Mouse (Mus musculus): ENCODE measurements at regions not wholly inside any gene's neighbourhood (a gene's known extent, or its start where the extent isn't known, plus 50 kb on each side); places are given as distances from the start of the nearest gene placed in this dataset.

- H3K4me1 ChIP-seq (ENCODE audit: control insufficient read depth, insufficient read depth, low read length): no peaks in the 10 kb centered on the region
- H3K9ac ChIP-seq (replicated peaks; ENCODE audit: low read length): no peak overlapping the region
- DNase-seq (ENCODE audit: low spot score) (no peak), ATAC-seq (replicated peaks; ENCODE audit: insufficient number of reproducible peaks, low FRiP score, low TSS enrichment, low read depth) (no peak)
- H3K36me3 ChIP-seq (replicated peaks; ENCODE audit: control insufficient read depth, insufficient read depth, low read depth, low read length): no peaks in the 10 kb centered on the region
- H3K27me3 ChIP-seq (ENCODE audit: control insufficient read depth, insufficient read depth, low read length): no peaks in the 10 kb centered on the region
- no peak overlapping the region for H3K4me3 ChIP-seq (ENCODE audit: low read depth, low read length)
- WGBS: 91% methylated on average over 5 of the region's 5 CpGs
- H3K9me3 ChIP-seq (replicated peaks; ENCODE audit: control insufficient read depth, low read length): no peaks in the 10 kb centered on the region
- H3K27ac ChIP-seq (replicated peaks; ENCODE audit: low read depth, low read length): no peak overlapping the region
- H3K4me2 ChIP-seq (ENCODE audit: low read depth, low read length): no peak overlapping the region
Measured at GRCm38 (mm10) chr15:7708836-7709235, 101.8 kb upstream of the Gdnf start.

GRCm38 (mm10) chr15:7714641-7715040 lies 96.0 kb upstream of the Gdnf start:
- H3K4me3 ChIP-seq (ENCODE audit: low read depth, low read length): no peak overlapping the region
- no peaks in the 10 kb centered on the region for H3K36me3 ChIP-seq (replicated peaks; ENCODE audit: control insufficient read depth, insufficient read depth, low read depth, low read length)
- no peak overlapping the region for H3K9ac ChIP-seq (replicated peaks; ENCODE audit: low read length)
- H3K27me3 ChIP-seq (ENCODE audit: control insufficient read depth, insufficient read depth, low read length): no peaks in the 10 kb centered on the region
- ATAC-seq (replicated peaks; ENCODE audit: insufficient number of reproducible peaks, low FRiP score, low TSS enrichment, low read depth) (no peak), DNase-seq (ENCODE audit: low spot score) (no peak)
- H3K9me3 ChIP-seq (replicated peaks; ENCODE audit: control insufficient read depth, low read length): no peaks in the 10 kb centered on the region
- no peak overlapping the region for H3K4me2 ChIP-seq (ENCODE audit: low read depth, low read length)
- WGBS: 86% methylated on average over 1 of the region's 1 CpGs
- H3K4me1 ChIP-seq (ENCODE audit: control insufficient read depth, insufficient read depth, low read length): no peaks in the 10 kb centered on the region
- no peak overlapping the region for H3K27ac ChIP-seq (replicated peaks; ENCODE audit: low read depth, low read length)

GRCm38 (mm10) chr15:7716188-7716587 lies 94.5 kb upstream of the Gdnf start:
- ATAC-seq (replicated peaks; ENCODE audit: insufficient number of reproducible peaks, low FRiP score, low TSS enrichment, low read depth) (no peak), DNase-seq (ENCODE audit: low spot score) (no peak)
- H3K4me3 ChIP-seq (ENCODE audit: low read depth, low read length): no peak overlapping the region
- no peaks in the 10 kb centered on the region for H3K36me3 ChIP-seq (replicated peaks; ENCODE audit: control insufficient read depth, insufficient read depth, low read depth, low read length)
- no peaks in the 10 kb centered on the region for H3K4me1 ChIP-seq (ENCODE audit: control insufficient read depth, insufficient read depth, low read length)
- no peaks in the 10 kb centered on the region for H3K27me3 ChIP-seq (ENCODE audit: control insufficient read depth, insufficient read depth, low read length)
- no peak overlapping the region for H3K9ac ChIP-seq (replicated peaks; ENCODE audit: low read length)
- 81% methylated on average over 1 of the region's 1 CpGs for WGBS
- no peaks in the 10 kb centered on the region for H3K9me3 ChIP-seq (replicated peaks; ENCODE audit: control insufficient read depth, low read length)
- no peak overlapping the region for H3K4me2 ChIP-seq (ENCODE audit: low read depth, low read length)
- H3K27ac ChIP-seq (replicated peaks; ENCODE audit: low read depth, low read length): no peak overlapping the region

GRCm38 (mm10) chr15:7723202-7723721 lies 87.4 kb upstream of the Gdnf start:
- Histone ChIP-seq H3K9ac (replicated peaks; ENCODE audit: low read length) (no peak overlapping the region), H3K27me3 (ENCODE audit: control insufficient read depth, insufficient read depth, low read length) (no peaks in the 10 kb centered on the region), H3K27ac (replicated peaks; ENCODE audit: low read depth, low read length) (no peak overlapping the region), H3K36me3 (replicated peaks; ENCODE audit: control insufficient read depth, insufficient read depth, low read depth, low read length) (no peaks in the 10 kb centered on the region), H3K9me3 (replicated peaks; ENCODE audit: control insufficient read depth, low read length) (no peaks in the 10 kb centered on the region), H3K4me2 (ENCODE audit: low read depth, low read length) (no peak overlapping the region), H3K4me3 (ENCODE audit: low read depth, low read length) (no peak overlapping the region), H3K4me1 (ENCODE audit: control insufficient read depth, insufficient read depth, low read length) (no peaks in the 10 kb centered on the region)
- DNase-seq (ENCODE audit: low spot score) (peak; percentile 81), ATAC-seq (replicated peaks; ENCODE audit: insufficient number of reproducible peaks, low FRiP score, low TSS enrichment, low read depth) (0 out of 2 replicates have a peak, but pooled peaks have one; percentile 59)
- 24% methylated on average over 5 of the region's 5 CpGs for WGBS

- ATAC-seq (replicated peaks; ENCODE audit: insufficient number of reproducible peaks, low FRiP score, low TSS enrichment, low read depth) (0 out of 2 replicates have a peak, but pooled peaks have one; percentile 59), DNase-seq (ENCODE audit: low spot score) (no peak)
- no peaks in the 10 kb centered on the region for H3K4me1 ChIP-seq (ENCODE audit: control insufficient read depth, insufficient read depth, low read length)
- H3K4me2 ChIP-seq (ENCODE audit: low read depth, low read length): no peak overlapping the region
- H3K4me3 ChIP-seq (ENCODE audit: low read depth, low read length): no peak overlapping the region
- H3K9me3 ChIP-seq (replicated peaks; ENCODE audit: control insufficient read depth, low read length): no peaks in the 10 kb centered on the region
- no peak overlapping the region for H3K27ac ChIP-seq (replicated peaks; ENCODE audit: low read depth, low read length)
- WGBS: 40% methylated on average over 2 of the region's 2 CpGs
- H3K9ac ChIP-seq (replicated peaks; ENCODE audit: low read length): no peak overlapping the region
- H3K27me3 ChIP-seq (ENCODE audit: control insufficient read depth, insufficient read depth, low read length): no peaks in the 10 kb centered on the region
- H3K36me3 ChIP-seq (replicated peaks; ENCODE audit: control insufficient read depth, insufficient read depth, low read depth, low read length): no peaks in the 10 kb centered on the region
Measured at GRCm38 (mm10) chr15:7723770-7724169, 86.9 kb upstream of the Gdnf start.

GRCm38 (mm10) chr15:7725505-7725904 lies 85.1 kb upstream of the Gdnf start:
- no peak for DNase-seq (ENCODE audit: low spot score)

GRCm38 (mm10) chr15:7747586-7747985 lies 63.1 kb upstream of the Gdnf start:
- Histone ChIP-seq H3K4me3 (ENCODE audit: low read depth, low read length) (no peak overlapping the region), H3K27me3 (ENCODE audit: control insufficient read depth, insufficient read depth, low read length) (no peaks in the 10 kb centered on the region), H3K9ac (replicated peaks; ENCODE audit: low read length) (no peak overlapping the region), H3K9me3 (replicated peaks; ENCODE audit: control insufficient read depth, low read length) (no peaks in the 10 kb centered on the region), H3K27ac (replicated peaks; ENCODE audit: low read depth, low read length) (no peak overlapping the region), H3K4me2 (ENCODE audit: low read depth, low read length) (no peak overlapping the region), H3K36me3 (replicated peaks; ENCODE audit: control insufficient read depth, insufficient read depth, low read depth, low read length) (no peaks in the 10 kb centered on the region), H3K4me1 (ENCODE audit: control insufficient read depth, insufficient read depth, low read length) (no peaks in the 10 kb centered on the region)
- ATAC-seq (replicated peaks; ENCODE audit: insufficient number of reproducible peaks, low FRiP score, low TSS enrichment, low read depth) (no peak), DNase-seq (ENCODE audit: low spot score) (no peak)
- 90% methylated on average over 4 of the region's 4 CpGs for WGBS

More at GRCm38 (mm10) chr15:7725505-7725904, 85.1 kb upstream of the Gdnf start:
- Histone ChIP-seq H3K27me3 (ENCODE audit: control insufficient read depth, insufficient read depth, low read length) (no peaks in the 10 kb centered on the region), H3K36me3 (replicated peaks; ENCODE audit: control insufficient read depth, insufficient read depth, low read depth, low read length) (no peaks in the 10 kb centered on the region), H3K9me3 (replicated peaks; ENCODE audit: control insufficient read depth, low read length) (no peaks in the 10 kb centered on the region), H3K27ac (replicated peaks; ENCODE audit: low read depth, low read length) (no peak overlapping the region), H3K4me1 (ENCODE audit: control insufficient read depth, insufficient read depth, low read length) (no peaks in the 10 kb centered on the region), H3K4me3 (ENCODE audit: low read depth, low read length) (no peak overlapping the region), H3K9ac (replicated peaks; ENCODE audit: low read length) (no peak overlapping the region), H3K4me2 (ENCODE audit: low read depth, low read length) (no peak overlapping the region)
- 55% methylated on average over 4 of the region's 4 CpGs for WGBS
- ATAC-seq (replicated peaks; ENCODE audit: insufficient number of reproducible peaks, low FRiP score, low TSS enrichment, low read depth): no peak

GRCm38 (mm10) chr15:7750441-7750840 lies 60.2 kb upstream of the Gdnf start:
- no peak for DNase-seq (ENCODE audit: low spot score)
- no peaks in the 10 kb centered on the region for H3K9me3 ChIP-seq (replicated peaks; ENCODE audit: control insufficient read depth, low read length)
- no peaks in the 10 kb centered on the region for H3K27me3 ChIP-seq (ENCODE audit: control insufficient read depth, insufficient read depth, low read length)
- 83% methylated on average over 5 of the region's 5 CpGs for WGBS
- no peak for ATAC-seq (replicated peaks; ENCODE audit: insufficient number of reproducible peaks, low FRiP score, low TSS enrichment, low read depth)
- no peaks in the 10 kb centered on the region for H3K4me1 ChIP-seq (ENCODE audit: control insufficient read depth, insufficient read depth, low read length)
- H3K36me3 ChIP-seq (replicated peaks; ENCODE audit: control insufficient read depth, insufficient read depth, low read depth, low read length): no peaks in the 10 kb centered on the region
- H3K9ac ChIP-seq (replicated peaks; ENCODE audit: low read length): no peak overlapping the region
- no peak overlapping the region for H3K4me2 ChIP-seq (ENCODE audit: low read depth, low read length)
- no peak overlapping the region for H3K4me3 ChIP-seq (ENCODE audit: low read depth, low read length)
- no peak overlapping the region for H3K27ac ChIP-seq (replicated peaks; ENCODE audit: low read depth, low read length)
